In genomic region chr19:6531832-6532471, GRCm38 (mm10) we compare ENCODE assay signal across 8 mouse cellular contexts. TPM values are rescaled to one million over a fixed set of nuclear protein-coding genes. Genes with fewer than 3 reads are reported as not detected.
A peak's percentile ranks its signal among the peaks of the same experiment; 100 is the strongest.
DNase-seq lines count a peak whose midpoint lies in the region; ATAC-seq lines count a peak whose summit lies in the region.

No protein-coding gene starts in this region.

- WGBS in heart, embryonic 11.5 days (ENCODE audit: insufficient replicate concordance) = under 1% methylated on average over 36 of the region's 36 CpGs
- WGBS in kidney, embryonic 15.5 days = under 1% methylated on average over 34 of the region's 36 CpGs
- under 1% methylated on average over 36 of the region's 36 CpGs for WGBS in midbrain, embryonic 10.5 days

- peak overlapping the region; percentile 63 for H3K9ac ChIP-seq in heart, embryonic 11.5 days (ENCODE audit: low read depth, low read length)
- H3K9ac ChIP-seq in kidney, embryonic 15.5 days = peak overlapping the region; percentile 59

- peak; percentile 71 to 83 for DNase-seq in adrenal gland, adult (ENCODE audit: inconsistent age in 2 of 2, low spot score in 1 of 2)
- peak; percentile 71 to 72 for DNase-seq in adrenal gland, postnatal 36 days
- peak; percentile 59 for DNase-seq in midbrain, embryonic 10.5 days (ENCODE audit: low spot score)
- no peak for DNase-seq in left cerebral cortex, adult 8-10 months (ENCODE audit: low spot score in 2 of 2)
- DNase-seq in layer of hippocampus, postnatal 25 days (ENCODE audit: extremely low spot score in 1 of 2, low spot score in 1 of 2) = no peak

- H3K36me3 ChIP-seq in heart, embryonic 11.5 days (ENCODE audit: control insufficient read depth, insufficient read depth, low read length) = no peaks in the 10 kb centered on the region
- no peaks in the 10 kb centered on the region for H3K36me3 ChIP-seq in kidney, embryonic 15.5 days
- H3K36me3 ChIP-seq in midbrain, embryonic 10.5 days = 0 out of 2 replicates have a peak, but pooled peaks cover 2% of the 10 kb centered on the region

- no peaks in the 10 kb centered on the region for H3K9me3 ChIP-seq in heart, embryonic 11.5 days (replicated peaks; ENCODE audit: control insufficient read depth, low read length)
- H3K9me3 ChIP-seq in kidney, embryonic 15.5 days (replicated peaks) = no peaks in the 10 kb centered on the region
- H3K9me3 ChIP-seq in midbrain, embryonic 10.5 days (replicated peaks) = no peaks in the 10 kb centered on the region

- no peak overlapping the region for H3K27ac ChIP-seq in heart, embryonic 11.5 days (ENCODE audit: low read depth, low read length)
- peak overlapping the region; percentile 73 for H3K27ac ChIP-seq in kidney, embryonic 15.5 days
- H3K27ac ChIP-seq in midbrain, embryonic 10.5 days (replicated peaks) = peak overlapping the region; percentile 90

- peaks cover 48% of the 10 kb centered on the region for H3K27me3 ChIP-seq in heart, embryonic 11.5 days (ENCODE audit: control insufficient read depth, insufficient read depth, low read length)
- H3K27me3 ChIP-seq in kidney, embryonic 15.5 days = peaks cover 40% of the 10 kb centered on the region
- H3K27me3 ChIP-seq in midbrain, embryonic 10.5 days (ENCODE audit: low read depth, poor library complexity, severe bottlenecking) = peaks cover 34% of the 10 kb centered on the region

- peak overlapping the region; percentile 49 for H3K4me3 ChIP-seq in heart, embryonic 11.5 days (ENCODE audit: low read depth, low read length)
- H3K4me3 ChIP-seq in kidney, embryonic 15.5 days (replicated peaks) = peak overlapping the region; percentile 52
- H3K4me3 ChIP-seq in midbrain, embryonic 10.5 days = peak overlapping the region; percentile 60

- peaks cover 13% of the 10 kb centered on the region for H3K4me1 ChIP-seq in heart, embryonic 11.5 days (ENCODE audit: control insufficient read depth, insufficient read depth, low read length)
- peaks cover 62% of the 10 kb centered on the region for H3K4me1 ChIP-seq in kidney, embryonic 15.5 days
- peaks cover 66% of the 10 kb centered on the region for H3K4me1 ChIP-seq in midbrain, embryonic 10.5 days

- H3K4me2 ChIP-seq in heart, embryonic 11.5 days = peak overlapping the region; percentile 87
- H3K4me2 ChIP-seq in kidney, embryonic 15.5 days = peak overlapping the region; percentile 94

- ATAC-seq in heart, embryonic 11.5 days (replicated peaks; ENCODE audit: insufficient number of reproducible peaks, low FRiP score, low TSS enrichment) = no peak
- ATAC-seq in kidney, embryonic 15.5 days (replicated peaks; ENCODE audit: low FRiP score) = 0 out of 2 replicates have a peak, but pooled peaks have one; percentile 31
- ATAC-seq in monocyte, adult 5-6 weeks (replicated peaks; ENCODE audit: insufficient number of reproducible peaks, low FRiP score, low TSS enrichment, poor library complexity, severe bottlenecking) = no peak

RNA-seq across cellular contexts. Expression of gene Slc22a12, which starts 10.9 kb away (rescaled TPM):
- under 1 TPM in 1 of 2 experiments, not detected in 1; 0.20 TPM for total RNA-seq in adrenal gland, postnatal 36 days (2021)
- not detected in 2 replicates for polyA plus RNA-seq in heart, embryonic 11.5 days (2014; fragmentation: Nextera tagmentation; extraction: Ambion mirVana)
- polyA plus RNA-seq in kidney, embryonic 15.5 days (2015; fragmentation: Nextera tagmentation; extraction: Ambion mirVana) = 14.1 and 16.3 TPM in 2 replicates
- polyA plus RNA-seq in midbrain, embryonic 10.5 days (2016; fragmentation: Nextera tagmentation; extraction: Ambion mirVana) = not detected in 2 replicates
- not detected in 3 replicates for total RNA-seq in monocyte, adult 5-6 weeks (2017)
- total RNA-seq in left cerebral cortex, adult 8-10 months (2022) = under 1 TPM; 0.63 to 0.94 (median 0.69) TPM
- 1 to 10 TPM in 1 of 2 experiments, under 1 TPM in 1; 0.47 to 1.2 TPM for total RNA-seq in layer of hippocampus, postnatal 25 days (2021)

Comparison
In these comparisons a context has a peak if more than half of its experiments do, and no peak if none do; other contexts are left out.
1. DNase-seq: peak in adrenal gland, adult (2 of 2), adrenal gland, postnatal 36 days (2 of 2) and midbrain, embryonic 10.5 days (single experiment); none in left cerebral cortex, adult 8-10 months (0 of 2) and layer of hippocampus, postnatal 25 days (0 of 2).
2. Peak in every context shown above with its lines, with median percentiles within 50 percentile points of each other: H3K4me3 ChIP-seq.